Mouse (Mus musculus): ENCODE measurements at regions not wholly inside any gene's neighbourhood (a gene's known extent, or its start where the extent isn't known, plus 50 kb on each side); places are given as distances from the start of the nearest gene placed in this dataset.

DNA sequence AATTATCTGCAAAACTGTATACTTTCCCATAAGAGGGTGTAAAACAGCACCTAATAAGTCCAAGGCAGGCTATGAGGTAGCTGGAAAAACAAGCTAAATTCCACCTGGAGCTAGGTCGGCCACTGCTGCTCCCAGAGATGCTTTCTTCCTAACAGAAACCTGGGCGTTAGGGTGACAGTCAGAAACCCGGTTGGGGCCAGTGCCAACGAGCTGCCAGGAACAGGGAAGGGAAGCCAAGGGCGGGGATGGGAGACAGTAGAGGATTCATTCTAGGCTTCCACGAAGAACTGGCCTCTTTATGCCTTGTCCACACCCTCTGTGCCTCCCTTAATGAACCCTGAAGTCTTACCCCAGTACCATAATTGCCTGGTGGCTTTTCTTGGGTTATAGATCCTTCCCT, 198.9 kb upstream of the Egln3 start:
- Histone ChIP-seq H3K9me3 (ENCODE audit: control insufficient read depth, insufficient read depth, low read depth, low read length) (no peaks in the 10 kb centered on the region), H3K36me3 (ENCODE audit: control insufficient read depth, insufficient read depth, low read length, poor library complexity, severe bottlenecking) (no peaks in the 10 kb centered on the region), H3K27ac (ENCODE audit: insufficient read depth, low read depth, low read length, poor library complexity, severe bottlenecking) (no peak overlapping the region), H3K4me3 (ENCODE audit: insufficient read depth in 1 of 2, low read depth in 1 of 2, low read length in 2 of 2, poor library complexity in 1 of 2, severe bottlenecking in 1 of 2) (no peak overlapping the region), H3K9ac (ENCODE audit: insufficient read depth, low read depth, low read length, poor library complexity, severe bottlenecking) (no peak overlapping the region), H3K4me1 (ENCODE audit: control insufficient read depth in 2 of 2, insufficient read depth in 2 of 2, low read length in 2 of 2, poor library complexity in 1 of 2) (no peaks in the 10 kb centered on the region)
- in situ Hi-C loops (cut with MboI; ENCODE audit: low sequenced_read_pairs in 2 of 2, unreplicated experiment in 2 of 2): no loop called here
- no peak for DNase-seq (ENCODE audit: low read depth, low spot score)
- TF ChIP-seq ZNF384 (IDR thresholded peaks at IDR 0.05; ENCODE audit: low read depth, low read length) (no peak), ZC3H11A (IDR thresholded peaks at IDR 0.05; ENCODE audit: borderline replicate concordance, low read depth, low read length) (no peak), HCFC1 (IDR thresholded peaks at IDR 0.05; ENCODE audit: borderline replicate concordance, insufficient read depth, low read length) (no peak), CHD2 (IDR thresholded peaks at IDR 0.05; ENCODE audit: low read depth, low read length) (no peak), MAFK (IDR thresholded peaks at IDR 0.05; ENCODE audit: insufficient read depth, low read depth, low read length) (no peak)

DNA sequence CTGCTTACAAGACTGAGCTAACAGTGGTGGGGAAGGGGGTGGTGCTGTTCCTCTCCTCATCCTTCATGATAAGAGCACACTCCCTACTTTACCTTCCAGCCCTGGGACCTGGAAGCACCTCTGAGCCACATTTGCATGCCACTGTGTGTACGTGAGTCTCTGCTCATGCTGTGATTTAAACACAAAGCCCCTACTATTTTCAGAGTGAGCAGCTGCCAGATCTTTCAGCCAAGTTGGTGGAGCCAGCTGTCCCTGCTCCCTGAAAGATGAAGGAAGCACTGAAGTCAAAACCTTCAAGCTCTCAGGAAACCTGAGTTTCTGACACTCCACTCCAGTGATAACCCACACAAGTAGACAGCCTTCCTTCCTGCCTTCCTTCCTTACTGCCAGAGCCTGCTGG, 198.0 kb upstream of the Egln3 start:
- DNase-seq (ENCODE audit: low read depth, low spot score): no peak
- in situ Hi-C loops (cut with MboI; ENCODE audit: low sequenced_read_pairs in 2 of 2, unreplicated experiment in 2 of 2): no loop called here
- no peak for TF ChIP-seq HCFC1 (IDR thresholded peaks at IDR 0.05; ENCODE audit: borderline replicate concordance, insufficient read depth, low read length)
- no peaks in the 10 kb centered on the region for H3K4me1 ChIP-seq (ENCODE audit: control insufficient read depth in 2 of 2, insufficient read depth in 2 of 2, low read length in 2 of 2, poor library complexity in 1 of 2)
- no peak overlapping the region for H3K27ac ChIP-seq (ENCODE audit: insufficient read depth, low read depth, low read length, poor library complexity, severe bottlenecking)
- H3K9ac ChIP-seq (ENCODE audit: insufficient read depth, low read depth, low read length, poor library complexity, severe bottlenecking): no peak overlapping the region
- no peak overlapping the region for H3K4me3 ChIP-seq (ENCODE audit: insufficient read depth in 1 of 2, low read depth in 1 of 2, low read length in 2 of 2, poor library complexity in 1 of 2, severe bottlenecking in 1 of 2)
- H3K36me3 ChIP-seq (ENCODE audit: control insufficient read depth, insufficient read depth, low read length, poor library complexity, severe bottlenecking): no peaks in the 10 kb centered on the region
- no peaks in the 10 kb centered on the region for H3K9me3 ChIP-seq (ENCODE audit: control insufficient read depth, insufficient read depth, low read depth, low read length)

DNA sequence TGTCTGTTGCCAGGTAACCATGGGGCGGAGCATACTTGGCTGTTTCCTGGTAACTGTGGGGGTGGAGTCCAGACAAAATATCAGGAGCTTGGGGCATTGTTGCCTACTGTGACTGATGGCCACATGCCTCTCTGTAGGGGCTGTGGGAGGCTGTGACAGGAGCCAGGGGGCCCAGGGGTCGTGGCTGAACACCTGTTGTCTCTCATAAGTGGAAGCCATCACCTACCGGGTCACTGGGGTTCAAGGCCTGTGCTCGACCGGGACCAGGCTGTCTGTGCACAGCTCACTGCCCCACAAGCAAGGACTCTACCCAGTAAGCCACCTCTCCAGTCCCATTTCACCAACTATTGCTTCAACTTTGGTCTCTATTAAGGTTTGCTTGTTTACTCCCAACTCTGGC, 196.4 kb upstream of the Egln3 start:
- TF ChIP-seq MAFK (IDR thresholded peaks at IDR 0.05; ENCODE audit: insufficient read depth, low read depth, low read length) (no peak), ZNF384 (IDR thresholded peaks at IDR 0.05; ENCODE audit: low read depth, low read length) (no peak), HCFC1 (IDR thresholded peaks at IDR 0.05; ENCODE audit: borderline replicate concordance, insufficient read depth, low read length) (no peak), ZC3H11A (IDR thresholded peaks at IDR 0.05; ENCODE audit: borderline replicate concordance, low read depth, low read length) (no peak), CHD2 (IDR thresholded peaks at IDR 0.05; ENCODE audit: low read depth, low read length) (no peak)
- no peak for DNase-seq (ENCODE audit: low read depth, low spot score)
- H3K9ac ChIP-seq (ENCODE audit: insufficient read depth, low read depth, low read length, poor library complexity, severe bottlenecking): no peak overlapping the region
- in situ Hi-C loops (cut with MboI; ENCODE audit: low sequenced_read_pairs in 2 of 2, unreplicated experiment in 2 of 2): no loop called here
- no peaks in the 10 kb centered on the region for H3K4me1 ChIP-seq (ENCODE audit: control insufficient read depth in 2 of 2, insufficient read depth in 2 of 2, low read length in 2 of 2, poor library complexity in 1 of 2)
- no peak overlapping the region for H3K4me3 ChIP-seq (ENCODE audit: insufficient read depth in 1 of 2, low read depth in 1 of 2, low read length in 2 of 2, poor library complexity in 1 of 2, severe bottlenecking in 1 of 2)
- H3K27ac ChIP-seq (ENCODE audit: insufficient read depth, low read depth, low read length, poor library complexity, severe bottlenecking): no peak overlapping the region
- H3K36me3 ChIP-seq (ENCODE audit: control insufficient read depth, insufficient read depth, low read length, poor library complexity, severe bottlenecking): no peaks in the 10 kb centered on the region
- no peaks in the 10 kb centered on the region for H3K9me3 ChIP-seq (ENCODE audit: control insufficient read depth, insufficient read depth, low read depth, low read length)

DNA sequence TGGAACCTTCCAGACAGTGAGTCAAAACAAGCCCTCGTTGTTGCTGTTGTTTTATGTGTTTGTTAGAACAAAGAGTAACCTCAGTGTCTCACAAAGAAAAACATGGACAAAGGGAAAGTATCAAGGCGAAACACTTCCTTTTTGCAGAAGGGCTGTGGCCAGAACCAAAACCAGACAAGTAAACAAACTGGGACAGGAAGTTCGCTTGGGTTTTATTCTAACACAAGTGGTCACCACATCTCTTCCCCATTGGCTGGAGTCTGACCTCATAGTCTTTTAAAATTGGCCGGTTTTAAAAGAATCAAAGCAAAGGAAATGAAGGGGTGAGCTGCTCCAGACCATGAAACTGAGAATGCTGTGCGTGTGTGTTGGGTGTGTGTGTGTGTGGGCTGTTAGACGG, 194.4 kb upstream of the Egln3 start:
- Histone ChIP-seq H3K4me3 (ENCODE audit: insufficient read depth in 1 of 2, low read depth in 1 of 2, low read length in 2 of 2, poor library complexity in 1 of 2, severe bottlenecking in 1 of 2) (no peak overlapping the region), H3K4me1 (ENCODE audit: control insufficient read depth in 2 of 2, insufficient read depth in 2 of 2, low read length in 2 of 2, poor library complexity in 1 of 2) (no peaks in the 10 kb centered on the region), H3K27ac (ENCODE audit: insufficient read depth, low read depth, low read length, poor library complexity, severe bottlenecking) (no peak overlapping the region), H3K9me3 (ENCODE audit: control insufficient read depth, insufficient read depth, low read depth, low read length) (no peaks in the 10 kb centered on the region), H3K9ac (ENCODE audit: insufficient read depth, low read depth, low read length, poor library complexity, severe bottlenecking) (no peak overlapping the region), H3K36me3 (ENCODE audit: control insufficient read depth, insufficient read depth, low read length, poor library complexity, severe bottlenecking) (no peaks in the 10 kb centered on the region)
- no peak for DNase-seq (ENCODE audit: low read depth, low spot score)
- in situ Hi-C loops (cut with MboI; ENCODE audit: low sequenced_read_pairs in 2 of 2, unreplicated experiment in 2 of 2): no loop called here
- TF ChIP-seq ZC3H11A (IDR thresholded peaks at IDR 0.05; ENCODE audit: borderline replicate concordance, low read depth, low read length): no peak
- no peak for TF ChIP-seq ZNF384 (IDR thresholded peaks at IDR 0.05; ENCODE audit: low read depth, low read length)
- TF ChIP-seq CHD2 (IDR thresholded peaks at IDR 0.05; ENCODE audit: low read depth, low read length): no peak
- TF ChIP-seq HCFC1 (IDR thresholded peaks at IDR 0.05; ENCODE audit: borderline replicate concordance, insufficient read depth, low read length): no peak

DNA sequence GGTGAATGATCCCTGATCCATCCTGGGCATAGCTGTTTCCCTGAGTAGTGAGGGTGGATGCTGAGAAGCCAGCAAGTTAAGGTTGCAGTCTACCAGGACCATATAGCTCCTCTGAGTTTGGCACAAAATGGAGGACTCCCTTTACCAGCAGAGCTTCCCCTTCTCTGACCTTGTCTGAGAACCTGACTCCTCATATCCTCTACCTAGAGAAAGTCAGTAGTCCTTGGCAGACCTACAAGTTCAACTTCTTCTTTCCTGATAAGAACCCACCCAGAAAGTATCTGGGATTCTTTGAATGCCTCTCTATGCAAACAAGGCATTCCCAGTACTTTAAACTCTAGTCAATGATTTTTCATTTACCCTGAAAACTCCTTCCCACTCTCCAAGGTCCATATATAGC, 193.3 kb upstream of the Egln3 start:
- H3K27ac ChIP-seq (ENCODE audit: insufficient read depth, low read depth, low read length, poor library complexity, severe bottlenecking): no peak overlapping the region
- no peak overlapping the region for H3K4me3 ChIP-seq (ENCODE audit: insufficient read depth in 1 of 2, low read depth in 1 of 2, low read length in 2 of 2, poor library complexity in 1 of 2, severe bottlenecking in 1 of 2)
- H3K4me1 ChIP-seq (ENCODE audit: control insufficient read depth in 2 of 2, insufficient read depth in 2 of 2, low read length in 2 of 2, poor library complexity in 1 of 2): no peaks in the 10 kb centered on the region
- H3K9ac ChIP-seq (ENCODE audit: insufficient read depth, low read depth, low read length, poor library complexity, severe bottlenecking): no peak overlapping the region
- in situ Hi-C loops (cut with MboI; ENCODE audit: low sequenced_read_pairs in 2 of 2, unreplicated experiment in 2 of 2): no loop called here
- DNase-seq (ENCODE audit: low read depth, low spot score): no peak
- H3K9me3 ChIP-seq (ENCODE audit: control insufficient read depth, insufficient read depth, low read depth, low read length): no peaks in the 10 kb centered on the region
- no peak for TF ChIP-seq HCFC1 (IDR thresholded peaks at IDR 0.05; ENCODE audit: borderline replicate concordance, insufficient read depth, low read length)
- TF ChIP-seq MAFK (IDR thresholded peaks at IDR 0.05; ENCODE audit: insufficient read depth, low read depth, low read length): no peak
- no peak for TF ChIP-seq CHD2 (IDR thresholded peaks at IDR 0.05; ENCODE audit: low read depth, low read length)
- no peak for TF ChIP-seq ZNF384 (IDR thresholded peaks at IDR 0.05; ENCODE audit: low read depth, low read length)
- TF ChIP-seq ZC3H11A (IDR thresholded peaks at IDR 0.05; ENCODE audit: borderline replicate concordance, low read depth, low read length): no peak
- no peaks in the 10 kb centered on the region for H3K36me3 ChIP-seq (ENCODE audit: control insufficient read depth, insufficient read depth, low read length, poor library complexity, severe bottlenecking)
